Mouse (Mus musculus) bone marrow, adult 2 months (tissue): Measurements from ENCODE around the gene Clstn2.

ENCODE experiments used
- CTCF ChIP-seq: fragments of 200-500 bp; IDR thresholded peaks from 2 replicates; pipeline ENCODE4 v1.5.1; 2011; ENCODE audit warnings: low read length, control low read depth; ENCODE audit not compliant: control insufficient read depth, insufficient read depth
- POLR2A ChIP-seq: fragments of 200-500 bp; IDR thresholded peaks from 2 replicates; pipeline ENCODE4 v1.6.1; 2011; ENCODE audit warnings: low read depth, mild to moderate bottlenecking, control low read depth, low read length, borderline replicate concordance; ENCODE audit not compliant: control insufficient read depth

DNA sequence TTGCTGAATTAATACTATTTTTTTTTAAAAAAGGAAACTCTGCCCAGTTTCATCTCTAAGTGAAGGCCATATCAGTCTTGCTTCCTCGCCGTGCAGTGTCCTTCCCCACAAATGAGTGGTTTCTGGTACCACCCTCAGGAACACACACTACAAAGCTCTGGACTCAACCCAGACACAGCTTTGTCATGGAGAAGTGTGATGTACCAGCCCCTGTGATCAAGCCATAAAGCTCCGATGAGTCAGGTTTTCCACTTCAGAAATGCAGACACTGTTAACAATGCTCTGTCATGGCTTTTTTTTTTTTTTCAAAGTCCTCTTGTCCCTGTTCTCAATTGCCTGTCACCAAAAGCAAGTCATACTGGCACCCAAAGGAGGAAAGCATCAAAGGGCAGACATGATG is 507.4 kb downstream of the Clstn2 start:
- TF ChIP-seq CTCF, result no peak
- no peak for TF ChIP-seq POLR2A
